Mouse (Mus musculus) kidney, postnatal 10 days (tissue): Measurements from ENCODE around the gene Npr1.

Experiments used
- DNase-seq: peaks from one replicate; pipeline ENCODE4 v3.0.0; 2021; ENCODE audit warnings: mixed read lengths

Npr1 gene

GRCm38 (mm10) chr3:90434073-90434730, 31.5 kb downstream of the Npr1 start:
- peak; percentile 33 for DNase-seq

- peak; percentile 99 for DNase-seq
Observed at GRCm38 (mm10) chr3:90433381-90434020, 32.2 kb downstream of the Npr1 start, which contains the start of gene Ints3. TSS of gene Ints3 (minus strand) at chr3:90433622.

GRCm38 (mm10) chr3:90432811-90433219, 32.9 kb downstream of the Npr1 start:
- DNase-seq: peak; percentile 63

GRCm38 (mm10) chr3:90432348-90432747, 33.3 kb downstream of the Npr1 start:
- DNase-seq: no peak

GRCm38 (mm10) chr3:90429576-90429975, 36.1 kb downstream of the Npr1 start:
- peak; percentile 44 for DNase-seq

GRCm38 (mm10) chr3:90428186-90428585, 37.5 kb downstream of the Npr1 start:
- no peak for DNase-seq

GRCm38 (mm10) chr3:90427574-90427973, 38.1 kb downstream of the Npr1 start:
- no peak for DNase-seq

GRCm38 (mm10) chr3:90425499-90425898, 40.2 kb downstream of the Npr1 start:
- no peak for DNase-seq

GRCm38 (mm10) chr3:90423549-90423948, 42.1 kb downstream of the Npr1 start:
- DNase-seq: no peak

GRCm38 (mm10) chr3:90420696-90421095, 45.0 kb downstream of the Npr1 start:
- no peak for DNase-seq

- no peak for DNase-seq
Observed at GRCm38 (mm10) chr3:90413011-90413396, 52.7 kb downstream of the Npr1 start.

GRCm38 (mm10) chr3:90412312-90413010, 53.2 kb downstream of the Npr1 start:
- peak; percentile 87 for DNase-seq

- DNase-seq: no peak
Observed at GRCm38 (mm10) chr3:90408721-90409120, 56.9 kb downstream of the Npr1 start.

GRCm38 (mm10) chr3:90406414-90406813, 59.3 kb downstream of the Npr1 start:
- no peak for DNase-seq

- no peak for DNase-seq
Observed at GRCm38 (mm10) chr3:90404609-90405008, 61.1 kb downstream of the Npr1 start.

- no peak for DNase-seq
Observed at GRCm38 (mm10) chr3:90404121-90404520, 61.5 kb downstream of the Npr1 start.

- DNase-seq: no peak
Observed at GRCm38 (mm10) chr3:90400993-90401392, 64.7 kb downstream of the Npr1 start.
